Mouse (Mus musculus): ENCODE data around the gene Prpf8. TPM values are rescaled to one million over a fixed set of nuclear protein-coding genes. Genes with fewer than 3 reads are reported as not detected.

The Prpf8 gene
- polyA plus RNA-seq, 1 experiment from 2014 or later = 15.8 TPM

DNA sequence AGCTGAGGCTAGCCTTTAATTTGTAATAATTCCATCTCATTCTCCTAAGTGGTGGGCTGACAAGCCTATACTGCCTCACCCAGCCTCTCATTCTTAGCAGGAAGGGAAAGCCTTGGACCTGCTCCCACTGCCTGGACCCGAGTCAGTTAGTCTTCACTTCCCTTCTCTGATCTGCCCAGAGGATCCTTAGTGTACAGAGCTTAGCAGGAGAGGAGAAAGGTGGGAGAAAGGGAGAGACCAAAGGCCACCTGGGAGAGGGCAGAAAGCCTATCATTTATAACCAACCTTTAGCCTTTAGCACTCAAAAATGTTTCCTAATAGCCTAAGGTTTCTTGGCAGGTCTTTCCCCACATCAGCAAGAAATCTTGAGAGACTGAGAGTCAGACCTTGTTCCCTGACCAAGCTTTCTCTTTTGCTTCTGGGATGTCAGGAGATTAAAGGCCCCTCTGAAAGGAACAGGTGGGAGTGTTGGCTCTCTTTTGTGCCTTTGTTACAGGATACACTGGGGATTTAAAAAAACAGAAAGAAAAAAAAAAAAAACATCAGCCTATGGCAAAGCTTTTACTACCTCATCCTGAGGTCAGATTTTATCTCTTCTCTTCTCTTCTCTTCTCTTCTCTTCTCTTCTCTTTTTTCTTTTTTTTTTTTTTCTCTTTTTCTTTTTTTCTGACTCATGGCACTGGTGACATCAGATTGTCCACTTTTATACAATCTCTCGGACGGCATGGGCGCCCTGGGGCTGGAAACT is 47.8 kb downstream of the Prpf8 start:
- Histone ChIP-seq H3K27me3 (ENCODE audit: control insufficient read depth, insufficient read depth, low read length) (no peaks in the 10 kb centered on the region), H3K9me3 (ENCODE audit: control insufficient read depth, low read length) (no peaks in the 10 kb centered on the region), H3K4me3 (ENCODE audit: low read depth, low read length) (no peak overlapping the region), H3K4me2 (replicated peaks; ENCODE audit: low read depth) (no peak overlapping the region), H3K36me3 (ENCODE audit: control insufficient read depth, insufficient read depth, low read length) (no peaks in the 10 kb centered on the region), H3K9ac (ENCODE audit: low read length) (no peak overlapping the region), H3K27ac (replicated peaks) (no peak overlapping the region), H3K4me1 (replicated peaks; ENCODE audit: control insufficient read depth, insufficient read depth) (peaks cover 10% of the 10 kb centered on the region)
- WGBS = 60% methylated on average over 4 of the region's 4 CpGs
- DNase-seq (ENCODE audit: low spot score) (no peak), ATAC-seq (ENCODE audit: low FRiP score, low TSS enrichment) (no peak)
- TF ChIP-seq EP300 (optimal IDR thresholded peaks at IDR 0.05) (no peak), CTCF (IDR thresholded peaks at IDR 0.05; ENCODE audit: low read depth) (no peak)

- ATAC-seq (ENCODE audit: low FRiP score, low TSS enrichment) (no peak), DNase-seq (ENCODE audit: low spot score) (peak; percentile 43)
- H3K4me3 ChIP-seq (ENCODE audit: low read depth, low read length) = no peak overlapping the region
- 0 out of 2 replicates have a peak overlapping the region, but pooled peaks have one; percentile 1 for H3K4me2 ChIP-seq (replicated peaks; ENCODE audit: low read depth)
- H3K9ac ChIP-seq (ENCODE audit: low read length) = no peak overlapping the region
- no peaks in the 10 kb centered on the region for H3K9me3 ChIP-seq (ENCODE audit: control insufficient read depth, low read length)
- no peaks in the 10 kb centered on the region for H3K36me3 ChIP-seq (ENCODE audit: control insufficient read depth, insufficient read depth, low read length)
- H3K4me1 ChIP-seq (replicated peaks; ENCODE audit: control insufficient read depth, insufficient read depth) = peaks cover 10% of the 10 kb centered on the region
- WGBS = 42% methylated on average over 13 of the region's 13 CpGs
- H3K27me3 ChIP-seq (ENCODE audit: control insufficient read depth, insufficient read depth, low read length) = no peaks in the 10 kb centered on the region
- peak overlapping the region; percentile 35; the same call in 1 of the 2 replicates for H3K27ac ChIP-seq (replicated peaks)
- no peak for TF ChIP-seq EP300 (optimal IDR thresholded peaks at IDR 0.05)
- no peak for TF ChIP-seq CTCF (IDR thresholded peaks at IDR 0.05; ENCODE audit: low read depth)
Measured at GRCm38 (mm10) chr11:75535106-75535795, 48.6 kb downstream of the Prpf8 start.

- H3K4me3 ChIP-seq (ENCODE audit: low read depth, low read length) = no peak overlapping the region
- ATAC-seq (ENCODE audit: low FRiP score, low TSS enrichment) (no peak), DNase-seq (ENCODE audit: low spot score) (no peak)
- no peak overlapping the region for H3K4me2 ChIP-seq (replicated peaks; ENCODE audit: low read depth)
- TF ChIP-seq CTCF (IDR thresholded peaks at IDR 0.05; ENCODE audit: low read depth) = no peak
- TF ChIP-seq EP300 (optimal IDR thresholded peaks at IDR 0.05) = no peak
- no peak overlapping the region for H3K27ac ChIP-seq (replicated peaks)
- H3K27me3 ChIP-seq (ENCODE audit: control insufficient read depth, insufficient read depth, low read length) = no peaks in the 10 kb centered on the region
- H3K4me1 ChIP-seq (replicated peaks; ENCODE audit: control insufficient read depth, insufficient read depth) = peaks cover 10% of the 10 kb centered on the region
- H3K36me3 ChIP-seq (ENCODE audit: control insufficient read depth, insufficient read depth, low read length) = no peaks in the 10 kb centered on the region
- no peaks in the 10 kb centered on the region for H3K9me3 ChIP-seq (ENCODE audit: control insufficient read depth, low read length)
- H3K9ac ChIP-seq (ENCODE audit: low read length) = no peak overlapping the region
- 87% methylated on average over 12 of the region's 12 CpGs for whole genome bisulfite sequencing
Measured at GRCm38 (mm10) chr11:75536255-75537024, 49.8 kb downstream of the Prpf8 start.

DNA sequence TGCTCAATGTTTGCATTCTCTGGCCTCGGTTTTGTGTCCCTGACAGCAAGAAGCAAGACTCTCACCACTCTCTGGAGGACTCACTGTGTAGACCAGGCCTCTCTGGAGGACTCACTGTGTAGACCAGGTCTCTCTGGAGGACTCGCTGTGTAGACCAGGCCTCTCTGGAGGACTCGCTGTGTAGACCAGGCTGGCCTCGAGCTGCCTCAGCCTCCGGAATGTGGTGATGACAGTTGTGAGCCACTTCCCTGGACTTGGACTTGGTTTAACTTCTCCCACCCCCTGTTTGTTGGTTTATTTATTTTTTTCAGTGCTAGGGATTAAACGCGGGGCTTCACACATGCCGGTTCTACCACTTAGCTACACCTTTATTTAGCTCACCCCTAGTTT is 50.4 kb downstream of the Prpf8 start:
- Histone ChIP-seq H3K36me3 (ENCODE audit: control insufficient read depth, insufficient read depth, low read length) (no peaks in the 10 kb centered on the region), H3K4me1 (replicated peaks; ENCODE audit: control insufficient read depth, insufficient read depth) (peaks cover 10% of the 10 kb centered on the region), H3K27ac (replicated peaks) (no peak overlapping the region), H3K9me3 (ENCODE audit: control insufficient read depth, low read length) (no peaks in the 10 kb centered on the region), H3K4me2 (replicated peaks; ENCODE audit: low read depth) (no peak overlapping the region), H3K27me3 (ENCODE audit: control insufficient read depth, insufficient read depth, low read length) (no peaks in the 10 kb centered on the region), H3K4me3 (ENCODE audit: low read depth, low read length) (no peak overlapping the region), H3K9ac (ENCODE audit: low read length) (no peak overlapping the region)
- TF ChIP-seq CTCF (IDR thresholded peaks at IDR 0.05; ENCODE audit: low read depth) (no peak), EP300 (optimal IDR thresholded peaks at IDR 0.05) (no peak)
- WGBS = 84% methylated on average over 8 of the region's 8 CpGs
- no peak for ATAC-seq (ENCODE audit: low FRiP score, low TSS enrichment)
- DNase-seq (ENCODE audit: low spot score) = no peak

- peak; percentile 58; the same call in 1 of the 2 replicates for ATAC-seq (ENCODE audit: low FRiP score, low TSS enrichment)
- WGBS = 63% methylated on average over 11 of the region's 11 CpGs
- Histone ChIP-seq H3K27ac (replicated peaks) (peak overlapping the region; percentile 61; the same call in 1 of the 2 replicates), H3K4me1 (replicated peaks; ENCODE audit: control insufficient read depth, insufficient read depth) (peaks cover 5% of the 10 kb centered on the region; the same call in 1 of the 2 replicates), H3K9me3 (ENCODE audit: control insufficient read depth, low read length) (no peaks in the 10 kb centered on the region), H3K36me3 (ENCODE audit: control insufficient read depth, insufficient read depth, low read length) (no peaks in the 10 kb centered on the region), H3K27me3 (ENCODE audit: control insufficient read depth, insufficient read depth, low read length) (no peaks in the 10 kb centered on the region), H3K4me2 (replicated peaks; ENCODE audit: low read depth) (no peak overlapping the region), H3K4me3 (ENCODE audit: low read depth, low read length) (no peak overlapping the region), H3K9ac (ENCODE audit: low read length) (no peak overlapping the region)
- TF ChIP-seq EP300 (optimal IDR thresholded peaks at IDR 0.05) = no peak
- TF ChIP-seq CTCF (IDR thresholded peaks at IDR 0.05; ENCODE audit: low read depth) = peak; percentile 44
- peak; percentile 53 for DNase-seq (ENCODE audit: low spot score)
Measured at GRCm38 (mm10) chr11:75537491-75538183, 51.0 kb downstream of the Prpf8 start.
